Mouse (Mus musculus) natural killer cell, adult 2 months (primary cell): ENCODE data around the gene Pkd1.

Experiments used
- DNase-seq, 2 experiments: peaks; one replicate each; pipeline ENCODE4 v3.0.0; 2022; ENCODE audit warnings: low spot score in 2 of 2

Gene Pkd1

DNA sequence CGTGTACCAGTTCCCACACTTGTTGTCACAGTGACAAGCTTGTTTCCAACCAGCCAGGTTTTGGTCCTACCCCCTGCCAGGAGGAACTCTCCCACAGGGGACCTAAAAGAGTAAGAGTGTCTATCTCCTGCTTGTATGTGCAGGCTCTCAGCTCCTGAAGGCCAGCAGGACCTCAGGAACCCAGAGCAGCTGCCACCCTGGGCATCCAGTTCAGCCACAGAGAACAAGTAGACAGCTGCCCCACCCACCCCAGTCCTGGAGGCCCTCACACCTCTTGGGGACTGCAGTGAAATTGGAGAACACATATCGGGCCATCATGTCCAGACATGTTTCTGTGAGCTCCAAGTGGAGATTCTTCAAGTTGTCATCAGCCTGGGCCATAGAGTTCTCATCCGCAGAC is 54.9 kb downstream of the Pkd1 start:
- no peak for DNase-seq

DNA sequence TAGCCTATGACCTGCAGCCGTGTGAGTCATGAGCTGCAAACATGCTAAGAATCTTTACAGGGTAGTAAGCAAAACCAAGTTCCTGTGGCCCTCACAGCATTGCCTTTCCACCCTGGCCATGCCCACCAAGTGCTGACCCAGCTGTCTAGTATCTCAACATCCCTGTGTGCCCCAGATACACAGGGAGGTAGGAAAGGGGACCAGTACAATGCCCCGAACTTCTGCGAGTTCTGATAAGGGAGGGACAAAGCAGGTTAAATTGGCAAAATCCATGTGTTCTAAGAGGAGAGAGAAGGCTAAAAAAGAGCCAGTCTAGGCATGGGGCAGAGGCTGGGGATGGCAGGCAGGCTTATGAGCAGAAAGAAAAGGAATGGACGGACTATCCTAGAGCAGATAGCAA is 58.7 kb downstream of the Pkd1 start:
- DNase-seq = no peak

DNA sequence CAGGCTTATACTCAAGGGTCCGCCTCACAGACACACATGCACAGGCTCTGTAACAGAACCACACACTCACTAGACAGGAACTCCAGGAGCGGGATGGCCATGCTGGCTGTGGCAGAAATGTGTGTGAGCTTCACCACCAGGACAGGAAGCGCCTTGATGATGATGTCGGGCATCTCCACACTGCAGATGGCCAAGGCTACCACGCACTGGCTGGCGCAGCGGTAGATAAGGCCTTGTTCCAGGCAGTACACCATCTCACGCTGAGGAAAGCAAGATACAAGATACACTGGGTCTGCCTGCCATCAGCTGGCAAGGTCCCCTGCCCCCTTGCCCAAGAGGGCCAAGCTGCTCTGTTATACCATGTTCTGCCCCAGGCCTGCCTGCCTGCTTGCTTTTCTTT is 59.2 kb downstream of the Pkd1 start:
- no peak for DNase-seq

DNA sequence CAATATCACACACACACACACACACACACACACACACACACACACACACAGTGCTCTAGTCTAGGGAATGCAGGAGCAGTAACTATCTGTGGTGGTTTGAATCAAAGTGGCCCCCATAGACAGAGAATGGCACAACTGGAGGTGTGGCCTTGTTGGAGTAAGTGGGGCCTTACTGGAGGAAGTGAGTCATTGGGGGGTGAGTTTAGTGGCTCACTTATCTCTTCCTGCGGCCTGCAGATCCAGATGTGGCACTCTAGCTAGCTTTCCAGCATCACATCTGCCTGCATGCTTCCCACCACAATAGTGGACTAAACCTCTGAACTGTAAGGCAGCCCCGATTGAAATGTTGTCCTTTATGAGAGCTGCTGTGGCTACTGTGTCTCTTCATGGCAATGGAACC is 61.1 kb downstream of the Pkd1 start:
- DNase-seq = no peak

DNA sequence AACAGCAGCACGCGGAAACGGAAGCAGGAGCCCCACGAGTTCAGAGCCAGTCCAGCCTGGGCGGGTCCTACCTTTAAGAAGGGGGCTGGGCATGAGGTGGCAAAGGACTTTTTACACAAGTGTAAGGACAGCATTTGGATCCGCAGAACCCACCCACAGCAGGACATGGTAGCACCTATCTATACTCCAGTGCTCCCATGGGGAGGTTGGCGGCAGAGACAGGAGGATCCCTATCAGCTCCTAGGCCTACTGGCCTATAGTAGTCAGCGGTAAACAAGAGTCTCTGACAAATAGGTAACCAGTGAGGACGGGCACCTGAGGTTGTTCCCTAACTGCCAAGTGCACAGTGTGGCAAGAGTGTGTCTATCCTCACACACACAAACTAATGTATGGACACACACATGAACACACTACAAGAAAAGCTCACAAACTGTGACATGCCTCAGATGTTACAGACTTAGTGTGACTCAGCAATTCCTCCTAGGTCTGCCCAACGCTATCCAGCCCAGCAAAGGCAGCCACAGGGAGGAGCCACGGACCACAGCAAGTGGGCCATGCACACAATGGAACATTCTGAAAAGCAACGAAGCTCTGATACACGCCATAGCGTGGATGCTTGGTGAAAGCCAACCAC is 68.0 kb downstream of the Pkd1 start:
- no peak for DNase-seq

DNA sequence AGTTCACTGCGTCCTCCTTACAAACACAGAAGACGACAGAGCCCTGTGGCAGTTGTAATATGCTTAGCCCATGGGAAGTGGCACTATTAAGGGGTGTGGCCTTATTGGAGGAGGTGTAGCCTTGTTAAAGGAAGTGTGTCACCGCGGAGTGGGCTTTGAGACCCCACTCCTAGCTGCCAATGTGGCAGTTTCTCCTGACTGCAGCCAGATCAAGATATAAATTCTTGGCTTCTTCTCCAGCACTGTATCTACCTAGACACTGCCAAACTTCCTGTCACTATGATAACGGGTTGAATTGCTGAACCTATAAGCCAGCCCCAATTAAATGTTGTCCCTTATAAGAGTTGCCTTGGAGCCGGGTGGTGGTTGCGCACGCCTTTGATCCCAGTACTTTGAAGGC is 75.8 kb downstream of the Pkd1 start:
- DNase-seq = no peak

DNA sequence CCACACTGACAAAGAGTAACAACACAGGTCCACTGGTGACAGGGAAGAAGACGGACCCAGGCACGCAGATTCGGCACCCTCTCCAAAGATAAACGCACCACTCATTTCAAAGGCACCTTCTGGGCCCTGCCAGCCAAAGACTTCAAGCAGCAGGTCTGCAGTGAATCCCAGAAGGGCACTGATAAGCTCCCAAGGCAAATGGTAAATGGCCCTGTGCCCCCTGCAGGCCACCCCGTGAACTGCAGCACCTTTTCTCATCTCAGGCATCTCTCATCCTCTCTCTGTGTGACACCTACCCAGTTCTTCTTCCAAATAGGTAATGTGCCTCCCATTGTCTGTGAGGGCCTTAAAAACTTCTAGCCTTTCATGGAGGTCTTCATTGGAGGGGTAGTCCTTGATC is 79.0 kb downstream of the Pkd1 start:
- peak; percentile 57 to 74 for DNase-seq

DNA sequence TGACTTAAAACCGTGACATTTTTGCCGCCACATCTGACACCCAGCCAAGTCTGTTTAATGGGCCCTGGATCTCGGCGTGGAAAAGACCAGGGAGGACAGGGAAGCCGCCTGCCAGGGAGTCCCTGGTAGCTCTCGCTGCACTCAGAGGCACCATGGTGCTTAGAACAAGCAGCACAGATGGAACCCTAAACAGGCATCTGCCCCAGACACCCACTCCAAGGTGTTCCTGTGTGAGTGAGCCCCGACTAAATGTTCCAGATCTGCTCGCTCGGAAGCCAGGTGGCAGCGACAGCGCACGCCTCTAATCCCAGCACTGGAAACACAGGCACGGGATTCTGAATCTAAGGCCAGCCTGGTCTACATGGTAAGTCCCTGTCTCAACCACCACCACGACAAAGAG is 80.4 kb downstream of the Pkd1 start:
- DNase-seq = no peak

DNA sequence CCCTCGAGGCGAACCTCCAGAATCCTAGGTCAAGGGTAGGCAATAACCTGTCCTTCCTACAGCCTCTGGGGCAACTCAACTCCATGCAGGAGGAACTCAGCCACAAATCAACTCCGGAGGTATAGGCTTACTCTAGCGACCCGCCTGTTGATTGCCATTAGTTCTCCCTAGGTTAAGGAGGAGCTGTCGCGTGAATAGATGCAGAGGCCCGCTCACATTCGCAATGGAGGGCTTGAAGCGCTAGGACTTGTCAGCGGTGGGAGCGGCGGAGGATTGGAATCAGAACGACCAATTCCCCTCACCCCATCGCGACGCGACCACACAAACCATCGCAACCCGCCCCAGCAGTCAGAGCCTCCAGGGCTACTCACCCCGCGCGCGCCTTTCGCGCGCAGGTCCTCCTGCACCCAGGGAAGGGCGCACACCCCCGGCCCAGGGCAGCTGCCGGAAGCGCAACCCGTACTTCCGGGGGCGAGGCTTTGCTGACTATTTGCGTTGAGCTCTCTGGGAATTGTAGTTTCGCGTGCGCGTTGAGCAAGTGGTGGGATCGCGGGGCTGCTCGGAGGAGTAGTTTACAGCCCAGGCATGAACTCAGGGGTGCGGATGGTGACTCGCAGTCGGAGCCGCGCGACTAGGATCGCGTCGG is 82.7 kb downstream of the Pkd1 start, which contains the start of the genes Tsc2 and Nthl1:
Gene Tsc2 (minus strand): TSS at position 464 of the 646 bp plus-strand sequence.
Gene Nthl1 (plus strand): TSS at position 514 of the 646 bp plus-strand sequence.
- peak; percentile 48 to 68 for DNase-seq

DNA sequence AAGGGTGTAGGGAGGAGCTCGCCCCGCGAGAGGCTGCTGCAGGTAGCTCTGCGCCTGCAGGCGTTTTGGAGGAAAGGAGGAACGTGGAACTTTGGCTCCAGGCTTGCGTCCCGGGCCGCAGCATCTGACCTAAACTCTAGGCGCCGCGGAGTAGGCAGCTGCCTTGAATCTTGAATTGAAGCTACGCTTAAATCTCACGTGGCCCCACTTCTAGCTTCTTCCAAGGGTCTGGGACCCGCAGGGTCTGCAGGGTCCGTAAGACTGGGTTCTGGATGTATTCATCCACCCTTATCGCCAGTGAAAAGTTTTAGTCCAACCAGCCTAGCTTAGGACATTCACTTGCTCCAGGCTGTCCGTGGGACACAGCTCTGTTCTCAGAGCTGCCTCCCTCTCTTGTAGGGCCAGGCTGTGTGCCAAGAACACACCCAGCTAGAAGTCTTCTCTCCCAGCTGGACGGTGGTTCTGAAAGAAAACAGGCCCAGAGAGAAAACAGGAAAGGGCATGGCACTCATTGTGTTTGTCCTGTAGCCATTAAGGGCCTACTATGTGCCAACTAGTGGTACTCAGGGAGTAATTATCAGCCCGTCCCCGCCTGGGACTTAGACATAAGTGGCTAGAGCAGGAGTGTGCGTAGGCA is 83.3 kb downstream of the Pkd1 start:
- no peak for DNase-seq

DNA sequence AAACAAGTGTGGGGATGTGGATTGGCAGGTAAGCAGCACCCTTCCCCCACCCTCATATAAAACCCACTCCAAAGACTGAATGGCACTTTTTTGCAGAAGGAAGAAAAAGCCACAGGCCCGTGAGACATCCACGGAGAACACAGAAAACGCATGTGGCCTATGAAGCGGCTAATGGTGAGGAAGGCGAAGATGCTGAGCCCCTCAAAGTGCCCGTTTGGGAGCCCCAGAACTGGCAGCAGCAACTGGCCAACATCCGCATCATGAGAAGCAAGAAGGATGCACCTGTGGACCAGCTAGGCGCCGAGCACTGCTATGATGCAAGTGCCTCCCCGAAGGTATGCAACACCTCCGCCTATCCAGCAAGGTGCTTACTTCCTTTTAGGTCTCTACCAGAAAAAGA is 84.2 kb downstream of the Pkd1 start:
- no peak for DNase-seq

DNA sequence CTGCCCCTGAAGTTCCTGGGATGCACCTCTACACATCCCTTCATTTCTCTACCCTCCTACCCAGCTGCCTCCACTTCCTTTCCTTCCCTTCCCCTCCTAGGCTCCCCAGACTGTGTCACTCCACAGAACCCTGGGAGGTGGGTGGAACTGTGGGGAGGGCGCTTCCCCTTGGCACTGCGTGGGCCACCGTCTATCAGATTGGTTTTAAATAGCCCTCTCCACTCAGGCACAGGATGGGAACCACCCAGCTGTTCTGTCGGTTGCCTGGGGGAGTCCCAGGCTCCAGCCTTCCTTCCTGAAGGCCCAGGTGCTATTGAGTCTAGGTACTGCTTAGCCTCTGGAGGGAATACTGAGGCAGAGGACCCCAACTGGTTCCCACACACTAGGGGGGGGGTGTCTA is 85.4 kb downstream of the Pkd1 start:
- no peak for DNase-seq

DNA sequence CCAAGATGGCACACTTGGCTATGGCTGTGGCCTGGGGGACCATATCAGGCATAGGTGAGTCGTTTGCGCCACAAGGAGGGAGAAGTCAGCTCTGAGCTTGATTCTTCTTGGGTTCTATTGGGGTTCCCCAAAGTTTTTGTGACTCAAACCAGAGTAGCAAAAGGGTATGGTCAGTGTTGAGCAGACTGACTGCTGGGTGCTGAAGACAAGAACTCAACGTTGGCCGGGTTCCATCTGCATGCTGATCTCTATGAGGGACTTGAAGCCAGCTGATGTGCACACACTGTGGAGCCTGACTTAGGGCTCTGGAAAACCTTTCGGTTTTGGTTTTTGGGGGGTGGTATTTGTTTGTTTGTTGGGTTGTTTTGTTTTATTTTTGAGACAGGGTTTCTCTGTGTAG is 86.1 kb downstream of the Pkd1 start:
- DNase-seq = no peak

DNA sequence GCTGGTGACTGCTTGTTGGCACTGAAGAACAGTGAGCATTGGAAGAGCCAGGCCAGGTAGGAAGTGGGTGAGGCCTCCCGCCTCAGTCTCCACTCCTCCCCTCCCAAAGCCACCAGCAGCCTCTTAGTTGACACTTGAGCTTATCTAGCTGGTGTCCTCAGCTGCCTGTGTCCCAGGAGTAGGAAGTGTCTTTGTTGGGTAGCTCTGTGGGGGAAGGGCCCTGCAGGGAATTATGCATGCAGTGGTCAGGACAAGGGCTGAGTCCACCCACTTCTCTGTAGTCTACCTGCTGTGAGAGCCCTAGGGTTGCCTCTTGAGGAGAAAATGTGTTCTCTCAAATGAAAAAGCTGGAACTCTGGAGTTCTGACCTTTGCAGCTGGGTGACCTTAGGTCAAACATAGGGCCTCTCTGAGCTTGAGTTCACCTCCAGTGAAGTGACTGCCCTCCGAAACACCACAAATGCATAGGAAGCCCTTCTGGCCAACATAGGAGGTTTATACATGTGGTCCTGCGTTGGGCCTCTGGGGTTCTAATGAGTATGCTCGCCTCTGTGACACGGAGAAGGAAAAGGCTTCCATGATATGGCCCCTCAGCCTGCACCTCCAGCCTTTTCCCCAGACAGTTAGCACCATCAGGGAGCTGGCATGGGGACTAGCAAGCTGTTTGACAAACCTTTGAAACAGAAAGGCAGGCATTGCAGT is 87.3 kb downstream of the Pkd1 start:
- DNase-seq = no peak

DNA sequence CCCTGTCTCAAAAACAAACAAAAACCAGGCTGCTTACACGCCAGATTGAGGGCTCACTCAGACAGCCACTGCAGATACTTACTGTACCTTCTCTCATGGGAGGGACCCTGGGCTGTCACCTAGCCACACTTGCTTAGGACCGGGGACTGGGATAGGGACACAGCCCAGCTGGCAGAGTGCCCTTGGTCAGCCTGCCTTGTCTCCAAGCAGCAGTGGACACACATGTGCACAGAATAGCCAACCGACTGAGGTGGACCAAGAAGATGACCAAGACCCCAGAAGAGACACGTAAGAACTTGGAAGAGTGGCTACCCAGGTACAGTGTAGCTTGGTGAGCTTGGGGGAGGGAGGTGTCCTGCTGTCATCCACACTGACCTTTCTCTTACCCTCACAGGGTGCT is 88.6 kb downstream of the Pkd1 start:
- DNase-seq = no peak

DNA sequence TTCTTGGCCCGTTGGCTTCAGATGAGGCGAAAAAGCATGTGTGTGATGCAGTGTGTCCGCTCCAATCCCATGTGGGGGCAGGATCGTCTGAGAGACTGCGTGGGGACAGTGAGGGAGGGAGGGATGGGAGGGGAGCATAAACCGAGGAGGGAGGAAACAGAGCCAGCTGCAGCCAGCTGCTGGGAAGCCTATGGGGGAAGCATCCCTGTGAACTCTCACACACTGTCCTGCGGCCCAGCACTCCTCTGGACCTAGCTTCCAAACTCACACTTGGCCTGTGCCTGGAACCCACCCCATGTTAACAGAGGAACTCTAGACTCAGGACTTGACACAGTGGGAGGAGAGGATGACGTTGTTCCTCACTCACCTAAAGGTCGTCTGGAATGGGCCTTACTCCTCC is 89.2 kb downstream of the Pkd1 start:
- no peak for DNase-seq

DNA sequence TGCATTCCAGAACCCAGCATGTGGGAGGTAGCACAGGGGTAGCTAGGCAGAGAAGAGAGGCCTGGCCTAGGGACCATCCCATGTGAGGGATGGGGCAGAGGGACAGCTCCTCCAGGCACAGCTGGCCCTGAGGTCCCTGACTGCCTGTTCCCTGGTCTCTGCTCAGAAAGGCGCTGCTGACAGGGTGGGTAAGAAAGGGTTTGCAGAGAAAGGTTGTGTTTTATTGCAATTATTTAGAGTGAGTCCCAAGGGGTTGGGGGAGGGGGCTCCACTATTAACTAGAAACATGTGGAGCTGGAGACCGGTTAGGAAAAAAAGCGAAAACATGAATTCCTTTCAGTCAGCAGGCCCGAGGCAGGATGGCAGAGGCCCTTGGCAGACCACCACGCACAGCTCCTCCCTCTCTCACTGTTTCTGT is 89.9 kb downstream of the Pkd1 start:
- DNase-seq = no peak

DNA sequence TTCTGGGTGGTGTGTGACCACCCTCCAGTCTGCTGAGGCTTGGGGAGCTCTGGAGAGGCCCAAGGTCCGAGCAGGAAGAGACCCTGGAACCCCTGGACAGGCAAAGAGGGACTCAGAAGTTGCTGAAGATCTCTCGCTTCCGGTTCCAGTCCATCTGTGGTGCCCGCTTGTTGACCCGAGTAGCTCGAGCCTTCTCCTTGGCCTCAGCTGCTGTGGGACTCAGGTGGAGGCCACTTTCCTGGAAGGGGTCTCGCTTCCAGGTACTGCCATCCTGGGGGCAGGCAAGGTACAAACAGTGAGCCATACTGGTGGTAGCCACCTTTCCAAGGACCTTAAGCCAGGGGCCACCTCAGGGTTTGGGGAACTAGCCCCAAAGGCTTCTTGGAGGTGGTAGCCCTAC is 90.5 kb downstream of the Pkd1 start:
- no peak for DNase-seq

DNA sequence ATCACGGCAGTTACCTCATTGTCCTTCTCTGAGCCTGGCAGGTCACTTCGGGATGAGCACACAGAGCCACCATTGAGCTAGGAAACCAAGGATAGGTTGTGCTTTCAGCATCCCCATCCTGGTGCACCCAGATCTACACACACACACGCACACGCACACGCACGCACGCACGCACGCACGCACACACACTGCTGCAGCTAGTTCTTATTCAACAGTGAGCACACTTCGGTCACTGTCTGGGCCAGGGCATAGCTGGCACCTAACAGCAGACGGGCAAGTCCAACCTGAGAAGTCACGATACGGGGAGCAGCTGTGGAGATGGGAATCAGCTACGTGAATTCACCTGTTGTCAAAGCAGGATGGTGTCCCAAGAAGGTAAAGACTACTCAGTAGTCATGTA is 90.9 kb downstream of the Pkd1 start:
- no peak for DNase-seq

DNA sequence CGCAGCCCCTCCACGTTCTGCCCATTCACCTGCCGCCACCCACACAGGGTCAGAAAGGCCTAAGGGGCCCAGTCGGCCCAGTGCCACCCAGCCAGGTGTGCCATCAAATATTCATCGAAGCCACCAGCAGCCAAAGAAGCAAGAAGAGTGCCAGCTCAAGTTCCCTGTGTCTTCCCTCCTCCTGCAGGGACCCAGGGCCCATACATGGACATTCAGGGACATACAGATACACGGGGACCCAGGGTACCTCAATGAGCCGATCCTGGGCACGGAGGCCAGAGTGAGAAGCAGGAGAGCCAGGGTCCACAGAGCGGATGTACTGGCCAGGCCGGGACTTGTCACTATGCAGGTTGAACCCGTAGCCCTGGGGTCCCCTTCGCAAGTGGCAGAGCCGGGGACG is 92.3 kb downstream of the Pkd1 start:
- no peak for DNase-seq

DNA sequence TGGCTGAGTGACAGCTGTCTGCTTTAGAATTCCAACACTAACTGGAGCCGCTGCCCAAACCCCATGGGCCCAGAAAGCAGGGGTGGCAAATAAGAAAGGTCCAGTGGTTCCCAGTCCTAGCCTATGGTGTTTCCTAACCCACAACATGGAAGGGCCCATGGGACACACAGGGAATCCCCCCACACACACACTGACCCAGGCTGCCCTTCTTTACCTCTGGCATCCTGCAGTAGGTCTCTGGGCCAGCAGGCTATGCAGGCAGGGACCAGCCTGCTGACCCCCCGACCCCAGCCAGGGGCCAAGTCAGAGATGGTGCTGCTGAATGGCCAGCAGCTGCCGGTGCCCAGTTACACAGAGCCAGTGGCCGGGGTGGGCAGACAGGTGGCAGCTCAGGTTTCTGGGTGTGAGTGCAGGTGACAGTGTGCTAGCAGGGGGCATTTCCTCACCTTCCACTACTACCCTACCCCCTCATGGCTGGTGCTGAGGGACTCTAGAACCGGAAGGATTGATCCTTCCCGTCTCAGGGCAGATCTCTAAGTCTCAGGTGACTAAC is 93.2 kb downstream of the Pkd1 start:
- DNase-seq = no peak

DNA sequence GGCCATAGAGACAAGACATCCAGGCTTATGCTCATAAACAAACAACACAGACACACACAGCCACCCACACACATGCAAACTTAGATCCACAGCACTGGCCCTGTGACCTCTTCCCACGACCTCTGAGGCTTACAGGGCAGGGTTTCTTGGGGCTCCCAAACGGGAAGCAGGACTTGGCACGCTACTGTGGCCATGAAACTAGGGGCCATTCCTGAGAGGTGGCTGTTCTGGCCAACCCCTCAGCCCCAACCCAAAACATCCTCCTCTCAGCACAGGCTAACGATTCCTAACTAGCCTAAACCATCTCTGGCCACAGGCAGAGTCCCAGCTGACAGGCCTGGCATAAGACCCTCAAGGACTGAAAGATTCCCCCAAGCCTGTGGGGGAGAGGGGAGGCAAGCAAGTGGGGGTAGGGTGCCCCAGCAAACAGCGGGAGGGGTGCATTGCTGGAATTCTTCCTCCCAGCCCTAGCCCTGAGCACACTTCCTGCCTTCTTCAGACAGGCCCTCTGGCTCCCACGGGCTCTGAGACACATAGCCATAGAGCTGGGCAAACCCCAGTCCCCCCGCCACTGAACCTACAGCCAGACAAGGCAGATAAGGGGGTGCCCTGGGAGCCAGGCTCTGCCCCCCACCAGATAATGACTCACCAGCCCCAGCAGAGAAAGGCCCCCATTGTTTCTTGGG is 94.5 kb downstream of the Pkd1 start:
- no peak for DNase-seq
